Mouse (Mus musculus): ENCODE results near the gene Dnajc1.

DNA sequence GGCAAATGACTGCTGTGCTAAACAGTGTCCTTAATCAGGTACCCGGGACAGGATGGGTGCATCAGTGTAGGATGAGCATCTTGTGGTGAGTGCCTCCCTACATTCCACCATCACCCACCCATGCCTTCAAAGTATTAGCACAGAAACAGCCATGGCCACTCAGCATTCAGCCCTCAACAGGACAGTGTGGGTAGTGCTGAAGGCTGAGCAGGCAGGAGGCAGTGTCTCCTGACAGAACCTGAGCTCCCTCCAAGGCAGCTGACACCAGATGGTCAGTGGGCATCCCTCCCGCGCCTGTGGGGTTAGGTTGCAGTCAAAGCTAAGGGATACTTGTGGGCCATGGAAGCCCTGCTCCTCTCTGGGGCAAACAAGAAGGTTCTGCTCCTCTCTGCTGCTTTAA, 174.8 kb downstream of the Dnajc1 start:
- TF ChIP-seq CTCF (conservative IDR thresholded peaks at IDR 0.05; ENCODE audit: low read length) = no peak
- TF ChIP-seq NANOG (IDR thresholded peaks at IDR 0.05; ENCODE audit: borderline replicate concordance, low read length) = no peak

Data from E14TG2a.4 (cell line).